Mouse (Mus musculus) regulatory T cell (primary cell): Measurements from ENCODE around the gene Cdc20b.

Experiments
- in situ Hi-C: fragments of 300-600 bp; cut with MboI, MseI; formaldehyde crosslinking; loops from one replicate; pipeline ENCODE4 v1.15.1; 2025; ENCODE audit warnings: high pct_unique_total_duplicates

The Cdc20b gene

DNA sequence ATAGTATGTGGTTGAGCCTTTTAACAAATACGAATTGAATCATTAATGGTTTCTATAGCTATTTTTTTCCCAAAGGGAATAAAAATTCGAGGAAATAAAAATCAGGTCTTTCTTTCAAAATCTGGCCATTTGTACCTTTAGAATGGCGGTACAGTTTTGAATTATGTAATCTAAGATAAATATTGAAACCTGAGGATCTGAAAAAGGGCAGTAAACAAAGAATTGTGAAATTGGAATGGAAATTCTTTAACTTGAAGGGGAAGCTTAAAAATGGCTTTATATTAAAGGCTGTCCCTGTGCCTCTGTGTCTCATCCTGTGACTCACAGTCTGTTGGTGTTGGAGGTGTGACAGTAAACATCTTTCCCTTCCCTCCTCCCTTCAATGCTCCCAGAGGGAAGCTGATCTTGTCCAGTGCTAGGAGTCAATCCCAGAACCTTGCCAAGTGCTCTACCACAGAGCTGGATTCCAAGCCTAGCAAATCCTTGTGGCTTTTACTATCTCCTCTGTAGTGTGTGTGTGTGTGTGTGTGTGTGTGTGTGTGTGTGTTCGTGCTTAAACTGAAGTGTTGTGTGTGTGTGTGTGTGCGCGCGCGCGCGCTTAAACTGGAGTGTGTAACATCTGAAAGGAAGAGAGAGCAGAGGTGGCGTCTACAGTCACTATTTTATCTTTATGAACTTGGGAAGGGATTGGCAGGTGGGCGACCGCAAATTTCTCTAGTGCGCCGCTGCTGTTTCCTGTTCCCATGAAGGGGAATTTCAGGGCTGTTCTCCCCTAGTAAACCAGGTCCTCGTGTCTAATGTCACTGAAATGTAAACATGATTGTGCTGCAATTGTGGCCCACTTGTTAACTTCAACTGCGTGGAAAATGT, 11.4 kb upstream of the Cdc20b start:
- in situ Hi-C loops, result no loop called here

DNA sequence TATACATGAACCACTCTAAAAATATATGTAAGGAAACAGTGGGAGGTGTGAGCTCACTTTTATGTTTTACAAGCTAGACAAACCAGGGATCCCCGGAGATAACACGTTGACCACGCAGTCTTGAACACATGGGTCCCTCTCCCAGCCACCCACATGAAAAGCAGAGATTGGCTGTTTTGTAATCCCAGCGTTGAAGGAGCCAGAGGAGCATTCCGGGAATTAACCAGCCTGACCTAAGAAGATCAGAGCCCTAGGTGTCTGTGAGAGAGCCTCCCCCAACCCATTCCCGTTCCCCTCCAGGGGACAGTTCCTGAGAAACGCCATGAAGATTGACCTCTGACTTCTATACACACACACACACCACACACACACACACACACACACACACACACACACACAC, 3.6 kb upstream of the Cdc20b start:
- in situ Hi-C loops, result loop anchor here (5.0 kb wide), 1 partner anchor 39 kb away; the partner anchor contains the start of gene Mcidas

DNA sequence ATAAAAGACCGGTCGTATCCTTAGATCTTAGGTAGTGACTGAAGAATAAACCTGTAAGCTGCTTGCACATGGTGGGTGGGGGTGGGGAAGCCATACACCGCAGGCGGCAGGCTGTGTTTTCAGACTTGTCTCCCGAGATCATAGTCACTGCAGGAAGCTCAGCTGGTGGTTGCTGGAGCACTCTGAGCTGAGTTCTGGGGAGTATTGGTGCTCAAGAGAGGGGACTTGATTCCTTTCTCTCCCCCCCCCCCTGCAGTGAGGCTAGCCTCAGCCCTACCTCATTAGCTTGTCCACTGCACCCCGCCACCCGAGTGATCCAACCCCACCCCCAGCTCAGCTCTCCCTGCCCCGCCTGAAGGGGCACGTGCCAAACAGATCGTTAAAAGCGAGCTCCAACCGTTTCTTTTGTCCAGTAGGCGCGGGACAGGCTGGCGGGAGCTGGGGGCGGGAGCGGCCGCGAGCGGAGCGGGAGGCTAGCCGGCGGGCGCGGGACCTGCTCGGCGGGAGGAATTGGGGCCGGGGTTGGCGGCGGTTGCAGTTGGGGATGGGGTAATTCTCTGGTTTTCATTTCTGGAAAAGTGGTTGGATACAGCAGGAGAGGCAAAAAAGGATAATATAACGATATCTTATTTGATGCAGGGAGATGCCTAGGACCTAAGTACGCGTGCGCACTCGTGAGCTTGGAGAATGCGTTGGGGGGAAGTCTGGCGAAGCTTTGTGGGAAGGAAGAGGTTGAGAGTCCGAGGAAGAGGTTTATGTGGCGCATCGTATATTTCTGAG, 2.9 kb upstream of the Cdc20b start:
- in situ Hi-C loops, result loop anchor here (5.0 kb wide), 1 partner anchor 40 kb away; the partner anchor contains the start of gene Mcidas

DNA sequence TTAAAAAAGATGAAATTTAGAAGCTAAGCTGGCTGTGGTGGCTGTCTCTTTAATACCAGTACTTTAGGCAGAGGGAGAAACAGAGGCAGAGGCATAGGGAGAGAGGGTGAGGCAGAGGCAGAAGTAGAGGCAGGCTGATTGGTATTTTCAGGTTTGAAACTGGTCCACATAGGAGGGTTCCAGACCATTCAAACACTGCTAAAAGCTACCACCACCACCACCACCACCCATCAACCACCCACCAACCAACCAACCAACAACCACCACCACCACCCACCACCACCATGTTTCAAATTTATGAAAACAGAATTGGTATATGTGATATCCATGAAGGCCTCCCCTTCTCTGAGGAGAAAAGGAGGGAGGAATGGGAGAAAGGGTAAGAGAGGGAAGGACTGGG, 2.1 kb upstream of the Cdc20b start:
- in situ Hi-C loops, result loop anchor here (5.0 kb wide), 1 partner anchor 41 kb away; the partner anchor contains the start of gene Mcidas

DNA sequence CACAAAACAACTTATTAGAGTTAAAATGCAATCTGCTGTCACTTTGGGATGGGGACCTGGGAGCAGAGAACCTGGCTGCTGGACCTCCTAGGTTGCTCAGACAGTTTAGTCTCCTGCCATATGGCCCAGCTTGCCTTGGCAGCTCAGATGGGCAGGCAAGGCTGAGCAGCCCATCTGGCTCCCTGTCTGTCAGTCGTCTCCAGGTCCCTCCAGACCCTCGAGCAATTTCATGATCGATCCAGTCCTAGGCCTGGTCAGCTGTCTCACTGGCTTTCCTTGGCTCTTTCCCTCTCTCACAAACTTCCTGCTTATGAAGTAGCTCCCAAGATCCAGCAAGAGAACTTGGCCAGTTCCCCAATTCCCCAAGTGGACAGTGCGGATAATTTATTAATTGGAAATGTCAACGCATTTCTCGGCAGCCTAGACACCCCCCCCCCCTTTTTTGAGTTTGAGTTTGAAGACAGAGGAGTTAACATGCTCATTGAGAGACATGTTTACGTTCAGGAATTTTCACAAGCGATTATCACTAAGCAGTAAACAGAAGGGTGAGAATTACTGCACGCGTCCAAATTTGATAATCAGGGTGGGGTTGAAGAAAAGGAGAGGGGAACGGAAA, 532 bp upstream of the Cdc20b start:
- in situ Hi-C loops, result loop anchor here (5.0 kb wide), 1 partner anchor 42 kb away; the partner anchor contains the start of gene Mcidas

DNA sequence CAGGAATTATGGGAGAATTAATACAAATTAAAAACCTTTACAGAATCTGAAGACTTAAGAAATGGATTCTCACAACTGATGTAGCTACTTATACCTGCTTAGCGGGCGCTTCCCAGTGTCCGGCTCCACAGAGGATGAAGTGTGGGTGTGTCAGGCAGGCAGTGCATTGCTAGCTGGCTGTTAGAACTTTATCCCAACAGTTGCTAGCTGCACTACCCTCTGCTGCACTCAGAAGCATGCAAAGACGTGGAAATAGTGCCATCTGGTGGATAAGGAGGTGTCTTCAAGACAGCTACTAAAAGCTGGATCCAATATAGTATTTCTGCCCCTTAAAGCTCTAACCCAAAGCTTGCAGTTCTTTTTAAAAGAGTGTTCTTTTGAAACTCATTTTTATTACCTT, 941 bp downstream of the Cdc20b start:
- in situ Hi-C loops, result loop anchor here (5.0 kb wide), 1 partner anchor 104 kb away; no protein-coding TSS in a partner anchor

DNA sequence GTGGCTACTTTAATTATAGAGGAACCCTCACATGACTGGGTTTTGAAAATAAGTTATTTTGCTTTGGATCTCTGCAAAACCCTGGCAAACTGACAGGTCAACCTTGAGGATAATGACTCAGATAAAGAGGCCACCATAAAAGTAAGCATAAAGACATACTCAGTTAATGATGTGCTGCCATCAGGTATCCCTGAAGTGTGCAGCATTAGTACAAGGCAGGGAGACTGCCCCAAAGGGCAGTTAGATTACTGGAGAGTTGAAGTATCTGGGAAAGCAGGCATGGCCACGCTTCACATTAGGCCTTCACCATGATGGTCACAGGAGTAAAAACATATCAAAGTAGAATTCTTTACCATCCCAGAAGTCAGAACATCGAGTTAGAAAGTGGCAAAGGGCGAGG, 10.0 kb downstream of the Cdc20b start:
- in situ Hi-C loops, result loop anchor here (5.0 kb wide), 2 partner anchors 217 to 363 kb away; no protein-coding TSS in a partner anchor

DNA sequence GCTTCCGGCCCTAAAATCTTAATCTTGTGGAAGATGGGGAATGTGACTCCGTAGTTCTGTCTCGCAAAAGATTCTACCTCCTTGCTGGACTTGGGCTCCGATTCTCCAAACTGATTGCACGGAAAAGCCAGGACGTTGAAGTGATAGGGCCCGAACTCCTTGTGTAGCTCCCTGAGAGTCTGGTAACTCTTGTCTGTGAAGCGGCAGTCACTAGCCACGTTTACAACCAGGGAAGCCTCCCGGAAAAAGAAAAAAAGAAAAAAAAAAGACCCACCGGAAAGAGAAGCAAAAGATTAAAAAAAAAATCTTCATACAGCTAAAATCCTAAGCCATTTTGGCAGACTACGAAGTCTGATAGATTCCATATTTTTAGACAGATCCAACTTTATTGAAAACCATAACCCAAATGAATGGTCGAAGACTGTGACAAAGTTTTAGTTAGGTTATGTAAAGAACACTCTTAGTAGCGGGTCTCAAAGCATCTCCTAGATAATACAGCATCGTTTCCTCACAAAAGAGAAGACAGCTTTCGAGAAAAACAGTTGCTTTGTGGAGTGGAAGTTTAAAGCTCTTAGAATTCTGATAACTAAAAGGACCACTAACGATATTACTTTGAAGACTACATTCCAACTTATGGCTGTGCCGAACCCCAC, 10.7 kb downstream of the Cdc20b start:
- in situ Hi-C loops, result loop anchor here (5.0 kb wide), 2 partner anchors 217 to 363 kb away; no protein-coding TSS in a partner anchor

DNA sequence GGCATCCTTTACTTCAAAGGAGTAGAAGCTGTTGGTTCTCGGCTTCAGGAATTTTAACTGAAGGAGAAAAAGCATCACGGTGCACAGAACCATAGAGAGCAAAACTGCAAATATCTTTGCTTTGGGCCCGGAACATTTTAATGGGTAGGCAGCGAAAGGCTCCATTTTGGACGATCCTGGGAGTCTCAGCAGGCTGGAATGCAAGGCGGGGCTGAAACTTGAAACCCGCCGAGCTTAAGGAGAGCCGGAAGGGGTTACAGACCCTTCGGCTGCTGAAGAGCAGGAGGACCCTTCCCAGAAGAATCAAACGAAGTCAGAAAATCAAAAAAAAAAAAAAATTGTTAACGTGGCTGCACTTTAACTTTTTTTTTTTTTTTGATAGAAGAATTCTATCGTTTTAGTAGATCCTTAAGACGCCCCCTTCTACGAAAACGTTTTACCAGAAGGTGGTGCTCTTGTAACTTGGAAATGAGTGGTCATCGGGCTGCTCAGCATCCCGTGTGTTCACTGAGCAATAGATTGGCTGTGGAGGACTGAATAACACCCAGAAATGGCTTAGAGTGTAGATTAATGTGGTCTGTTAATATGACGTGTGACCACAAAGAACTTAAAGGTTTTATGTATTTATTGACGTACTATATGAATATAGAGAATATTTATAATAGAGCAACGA, 11.4 kb downstream of the Cdc20b start, which contains the start of gene Gpx8:
TSS of gene Gpx8 (minus strand) at position 200 of the 673 bp plus-strand sequence.
- in situ Hi-C loops, result loop anchor here (5.0 kb wide), 2 partner anchors 216 to 364 kb away; no protein-coding TSS in a partner anchor

DNA sequence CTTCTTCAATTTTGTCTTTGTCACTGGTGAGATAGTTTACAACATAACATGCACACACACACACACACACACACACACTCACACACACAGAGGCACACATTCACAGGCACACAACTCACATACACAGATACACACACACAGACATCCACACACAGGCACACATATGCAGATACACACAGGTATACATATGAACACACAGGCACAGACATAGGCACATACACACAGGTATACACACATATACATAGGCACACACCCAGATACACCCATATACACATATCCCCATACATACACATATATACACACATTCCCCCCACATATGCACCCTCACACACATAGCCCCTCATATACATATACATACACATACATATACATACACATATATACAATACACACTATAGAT, 12.1 kb downstream of the Cdc20b start:
- in situ Hi-C loops, result loop anchor here (5.0 kb wide), 2 partner anchors 215 to 365 kb away; no protein-coding TSS in a partner anchor

DNA sequence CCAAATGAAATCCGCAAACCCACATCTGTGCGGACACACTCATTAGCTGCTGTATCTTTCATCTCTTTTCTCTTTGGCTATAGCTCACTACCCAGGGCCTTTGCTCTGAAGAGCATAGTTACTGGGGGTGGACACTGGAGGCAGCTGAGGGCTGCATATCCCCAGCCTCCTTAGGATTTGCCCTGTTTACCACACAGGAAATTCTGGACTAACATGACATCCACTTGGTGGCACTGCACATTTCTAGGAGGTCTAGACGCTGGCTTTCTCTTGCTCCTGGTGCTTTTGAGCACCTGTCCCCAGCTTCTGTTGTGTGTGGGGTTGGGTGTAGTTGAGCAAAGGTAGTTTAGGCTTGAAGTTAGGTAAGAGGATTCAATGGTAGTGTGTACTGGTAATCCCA, 12.7 kb downstream of the Cdc20b start:
- in situ Hi-C loops, result loop anchor here (5.0 kb wide), 2 partner anchors 215 to 365 kb away; no protein-coding TSS in a partner anchor

DNA sequence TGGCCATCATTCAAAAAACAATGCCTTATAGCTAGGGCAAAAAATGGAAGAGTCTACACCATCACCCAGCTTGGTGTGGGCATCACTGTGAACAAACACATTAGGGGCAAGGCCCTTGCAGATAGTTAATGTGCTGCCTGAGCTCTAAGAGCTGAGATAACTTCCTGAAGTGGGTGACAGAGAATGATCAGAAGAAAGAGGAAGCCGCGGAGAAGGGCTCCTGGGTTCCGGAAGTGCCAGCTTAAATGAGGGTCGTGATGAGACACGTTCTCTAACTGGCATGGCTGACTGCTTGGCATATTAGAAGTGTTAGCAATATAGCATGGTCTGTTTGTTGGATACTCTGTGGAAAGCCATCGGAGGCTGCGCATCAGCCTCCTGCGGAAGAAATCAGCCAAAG, 19.3 kb downstream of the Cdc20b start:
- in situ Hi-C loops, result no loop called here

DNA sequence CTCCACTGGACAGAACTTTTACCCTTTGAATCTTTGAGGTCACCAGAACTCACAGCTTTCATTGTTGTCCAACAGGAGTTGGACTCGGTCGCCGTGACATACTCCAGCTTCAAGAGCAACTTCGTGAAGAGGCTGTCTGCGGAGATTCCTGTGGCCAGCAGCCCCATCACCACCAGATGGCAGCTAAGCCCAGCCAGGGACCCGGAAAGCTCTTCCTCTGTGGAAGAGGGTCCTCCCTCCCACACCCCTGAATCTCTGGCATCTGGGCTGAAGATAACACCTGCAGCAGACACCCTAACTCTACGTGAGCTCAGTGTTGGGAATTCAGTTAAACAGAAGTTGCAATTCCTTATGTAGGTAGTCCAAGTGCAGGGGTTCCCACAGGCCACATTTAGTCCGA, 20.9 kb downstream of the Cdc20b start:
- in situ Hi-C loops, result no loop called here

DNA sequence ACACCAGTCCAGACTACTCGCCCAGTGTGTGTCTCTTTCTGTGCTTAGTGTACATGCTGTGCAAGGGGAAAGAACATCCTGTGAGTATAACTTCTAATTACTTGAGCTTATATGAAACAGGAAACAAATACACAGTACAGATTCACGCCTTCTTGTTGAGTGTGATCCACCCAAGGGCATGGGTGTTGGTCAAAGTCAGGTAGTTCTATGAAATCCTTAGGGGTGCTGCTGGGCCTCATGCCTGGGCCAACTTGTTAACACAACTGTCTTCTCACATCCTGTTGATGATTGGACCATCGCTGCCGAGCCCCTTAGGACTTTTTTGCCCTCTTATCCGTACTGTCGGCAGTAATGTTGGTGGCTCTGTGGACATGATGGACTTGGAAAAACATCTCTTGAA, 26.8 kb downstream of the Cdc20b start:
- in situ Hi-C loops, result no loop called here

DNA sequence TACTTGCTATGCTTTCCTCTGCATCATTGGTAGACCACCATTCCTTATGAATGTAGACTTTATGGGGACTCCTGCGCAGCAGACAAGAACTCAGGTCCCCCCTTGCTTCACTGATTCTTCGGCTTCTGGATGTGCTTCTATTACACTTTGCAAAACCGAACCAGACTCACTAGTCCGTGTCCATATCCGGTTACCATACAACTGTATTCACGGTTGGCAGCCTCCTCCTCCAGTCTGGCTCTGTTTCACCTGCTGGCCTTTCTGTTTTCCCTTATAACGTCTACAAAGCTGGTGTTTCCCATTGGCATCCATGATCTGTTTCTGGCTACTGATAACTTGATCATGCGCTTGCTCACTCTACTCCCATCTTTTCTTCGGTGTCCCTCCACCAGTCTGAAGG, 29.6 kb downstream of the Cdc20b start:
- in situ Hi-C loops, result no loop called here

DNA sequence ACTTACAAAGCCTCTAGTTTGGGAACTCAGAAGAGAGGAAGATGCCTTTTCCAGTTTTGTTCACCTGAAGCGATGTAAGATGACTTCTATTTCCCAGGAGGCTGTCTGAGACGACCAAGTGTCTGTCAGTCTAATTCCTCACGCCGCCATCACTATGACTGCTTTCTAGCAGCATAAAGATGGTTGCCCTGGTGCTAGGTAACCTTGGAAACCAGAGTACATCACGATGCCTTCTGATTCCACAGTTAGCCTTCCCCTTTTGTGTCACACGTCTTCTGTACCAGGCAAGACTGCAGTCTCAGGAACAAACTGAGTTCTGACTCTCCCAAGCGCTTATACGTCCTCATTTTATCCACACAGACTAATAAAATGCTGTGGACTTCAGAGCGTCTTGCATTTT, 44.1 kb downstream of the Cdc20b start:
- in situ Hi-C loops, result no loop called here

DNA sequence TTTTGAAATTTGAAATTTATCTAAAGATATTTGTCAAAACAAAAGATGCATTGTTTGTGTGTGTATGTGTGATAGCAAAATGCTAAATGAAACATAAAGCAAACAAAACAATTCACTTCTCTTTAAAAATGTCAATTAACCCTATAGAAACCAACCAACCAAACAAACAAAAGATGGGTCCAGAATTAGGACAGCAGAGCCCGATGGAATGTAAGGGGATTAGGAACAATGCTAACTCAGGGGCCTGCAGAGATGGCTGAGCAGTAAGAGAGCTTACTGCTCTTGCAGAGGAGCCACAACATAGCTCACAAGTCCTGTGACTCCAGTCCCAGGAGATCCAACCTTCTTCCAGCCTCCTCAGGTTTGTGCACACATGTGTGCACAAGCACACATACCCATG, 47.2 kb downstream of the Cdc20b start:
- in situ Hi-C loops, result loop anchor here (10.0 kb wide), 1 partner anchor 73 kb away; no protein-coding TSS in a partner anchor

DNA sequence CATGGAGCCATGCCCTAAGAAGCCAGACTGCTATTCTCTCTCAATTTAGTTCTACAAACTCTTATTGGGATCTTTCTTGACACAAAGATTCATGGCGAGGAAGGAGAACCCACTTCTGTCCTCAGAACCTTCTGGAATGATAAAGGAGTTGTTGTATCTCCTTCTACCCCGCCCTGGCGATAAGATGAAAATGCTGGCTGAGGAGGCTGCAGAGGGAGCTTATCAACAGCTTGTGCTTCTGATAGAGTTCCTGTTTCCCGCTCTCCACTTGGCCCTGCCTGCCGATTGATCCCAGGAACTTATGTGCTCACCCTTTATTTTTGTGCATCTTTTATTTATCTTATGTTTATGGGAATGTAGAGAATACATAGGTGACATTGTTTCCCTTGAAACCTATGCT, 49.8 kb downstream of the Cdc20b start:
- in situ Hi-C loops, result loop anchor here (10.0 kb wide), 1 partner anchor 70 kb away; no protein-coding TSS in a partner anchor

DNA sequence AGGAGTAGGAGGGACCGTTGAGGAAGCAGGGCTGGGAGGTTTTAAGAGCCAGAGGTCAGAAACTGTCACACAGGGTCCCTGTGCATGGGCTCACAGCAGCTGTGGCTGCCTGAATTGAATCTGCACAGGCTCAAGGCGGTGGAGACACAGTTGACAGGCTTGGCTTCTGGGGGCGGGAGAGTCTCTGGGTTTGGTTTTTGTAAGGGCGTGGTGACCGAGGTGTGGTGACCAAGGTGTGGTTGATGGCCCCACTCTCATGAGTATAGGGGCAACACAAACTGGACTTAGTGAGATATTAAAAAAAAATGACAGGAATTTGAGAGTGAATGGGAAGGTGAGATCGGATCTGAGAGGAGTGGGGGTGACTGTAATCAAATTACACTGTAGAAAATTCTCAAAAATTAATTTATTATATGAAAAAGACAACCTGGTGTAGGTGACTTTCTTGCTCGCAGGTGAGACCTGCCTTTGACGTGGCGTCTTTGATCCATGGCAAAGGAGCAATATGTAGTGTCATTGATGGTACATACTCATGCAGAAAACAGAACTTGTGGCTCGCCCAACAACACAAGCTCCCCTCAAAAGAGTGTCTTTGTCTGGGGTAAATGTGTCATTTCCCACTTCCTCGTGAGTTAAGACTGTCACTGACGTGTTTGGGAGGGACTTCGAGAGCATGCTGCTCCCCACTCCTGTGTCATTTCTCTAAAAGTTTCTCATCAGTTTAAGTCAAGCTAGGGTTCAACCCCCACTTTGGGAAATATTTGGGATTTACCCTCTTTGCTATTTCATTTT, 52.5 kb downstream of the Cdc20b start:
- in situ Hi-C loops, result loop anchor here (10.0 kb wide), 1 partner anchor 67 kb away; no protein-coding TSS in a partner anchor
